Comparison of ENCODE assay signal across 22 mouse cellular contexts in genomic region chr13:15863344-15863743, GRCm38 (mm10).
DNase-seq lines count a peak whose midpoint lies in the region; ATAC-seq and TF ChIP-seq lines count a peak whose summit lies in the region.
"Had no signal": no experiment of that assay in that cellular context is flagged by ENCODE, and none has a peak within 500 bp of the region (broad histone marks: within the 10 kb centered on the region; RNA-seq: fewer than 3 reads in every experiment).

No protein-coding gene starts in this region.

- no peak overlapping the region for H3K27ac ChIP-seq in midbrain, postnatal 0 days (ENCODE audit: low read depth, low read length)
- H3K27ac ChIP-seq in midbrain, embryonic 14.5 days (replicated peaks; ENCODE audit: low read depth, low read length) = no peak overlapping the region
- H3K27ac ChIP-seq in embryonic fibroblast, embryonic 13.5 days (ENCODE audit: insufficient read depth, low read length) = peak overlapping the region; percentile 77
- H3K27ac ChIP-seq: forebrain, embryonic 12.5 days; forebrain, embryonic 15.5 days; hindbrain, embryonic 12.5 days; hindbrain, embryonic 15.5 days had no signal

- no peaks in the 10 kb centered on the region for H3K4me1 ChIP-seq in midbrain, postnatal 0 days (ENCODE audit: insufficient read depth, low read length)
- H3K4me1 ChIP-seq in midbrain, embryonic 14.5 days (ENCODE audit: control insufficient read depth, insufficient read depth, low read length) = no peaks in the 10 kb centered on the region
- peaks cover 2% of the 10 kb centered on the region; the same call in 1 of the 2 replicates for H3K4me1 ChIP-seq in embryonic fibroblast, embryonic 13.5 days (ENCODE audit: control insufficient read depth, insufficient read depth, low read length)
- H3K4me1 ChIP-seq: forebrain, embryonic 12.5 days; forebrain, embryonic 15.5 days; hindbrain, embryonic 12.5 days; hindbrain, embryonic 15.5 days had no signal

- 62% methylated on average over 3 of the region's 3 CpGs for whole genome bisulfite sequencing in midbrain, postnatal 0 days
- 64% methylated on average over 3 of the region's 3 CpGs for WGBS in midbrain, embryonic 14.5 days

- H3K4me2 ChIP-seq in midbrain, postnatal 0 days (ENCODE audit: low read depth, low read length, poor library complexity, severe bottlenecking) = no peak overlapping the region
- no peak overlapping the region for H3K4me2 ChIP-seq in midbrain, embryonic 14.5 days (ENCODE audit: low read length)
- H3K4me2 ChIP-seq: forebrain, embryonic 12.5 days; forebrain, embryonic 15.5 days; heart, embryonic 11.5 days; hindbrain, embryonic 12.5 days; hindbrain, embryonic 15.5 days had no signal

- no peak overlapping the region for H3K4me3 ChIP-seq in midbrain, postnatal 0 days (ENCODE audit: low read depth, low read length)
- H3K4me3 ChIP-seq in midbrain, embryonic 14.5 days (replicated peaks; ENCODE audit: low read depth, low read length) = no peak overlapping the region
- H3K4me3 ChIP-seq in embryonic fibroblast, embryonic 13.5 days (ENCODE audit: insufficient read depth, low read length) = no peak overlapping the region
- H3K4me3 ChIP-seq: forebrain, embryonic 12.5 days; forebrain, embryonic 15.5 days; hindbrain, embryonic 12.5 days; hindbrain, embryonic 15.5 days had no signal

- H3K9ac ChIP-seq in midbrain, postnatal 0 days (replicated peaks; ENCODE audit: low read length, poor library complexity, severe bottlenecking) = no peak overlapping the region
- no peak overlapping the region for H3K9ac ChIP-seq in midbrain, embryonic 14.5 days (replicated peaks; ENCODE audit: low read length)
- H3K9ac ChIP-seq: forebrain, embryonic 12.5 days; forebrain, embryonic 15.5 days; hindbrain, embryonic 12.5 days; hindbrain, embryonic 15.5 days had no signal

- H3K36me3 ChIP-seq in midbrain, postnatal 0 days (ENCODE audit: insufficient read depth, low read length) = no peaks in the 10 kb centered on the region
- H3K36me3 ChIP-seq in midbrain, embryonic 14.5 days (ENCODE audit: control insufficient read depth, insufficient read depth, low read length) = no peaks in the 10 kb centered on the region
- H3K36me3 ChIP-seq: forebrain, embryonic 12.5 days; forebrain, embryonic 15.5 days; G1E; hindbrain, embryonic 12.5 days; hindbrain, embryonic 15.5 days had no signal

- no peak for TF ChIP-seq CTCF in midbrain, postnatal 0 days (IDR thresholded peaks at IDR 0.05)
- no peak for TF ChIP-seq CTCF in embryonic fibroblast, embryonic 13.5 days (IDR thresholded peaks at IDR 0.05; ENCODE audit: borderline replicate concordance, insufficient read depth, low read length)

- no peaks in the 10 kb centered on the region for H3K9me3 ChIP-seq in midbrain, postnatal 0 days (ENCODE audit: low read length)
- H3K9me3 ChIP-seq in midbrain, embryonic 14.5 days (ENCODE audit: control insufficient read depth, low read length) = no peaks in the 10 kb centered on the region
- H3K9me3 ChIP-seq: forebrain, embryonic 12.5 days; forebrain, embryonic 15.5 days; G1E; hindbrain, embryonic 12.5 days; hindbrain, embryonic 15.5 days had no signal

- no peak for ATAC-seq in midbrain, postnatal 0 days (ENCODE audit: low FRiP score)
- no peak for ATAC-seq in midbrain, embryonic 14.5 days (ENCODE audit: low FRiP score, low TSS enrichment)
- ATAC-seq in granulocyte monocyte progenitor cell, adult 5-6 weeks (replicated peaks; ENCODE audit: poor library complexity, severe bottlenecking) = no peak
- ATAC-seq: activated CD4-positive, CD25-positive, alpha-beta regulatory T cell, adult 4 months; forebrain, embryonic 15.5 days had no signal

- peak; percentile 1 for DNase-seq in midbrain, postnatal 0 days (ENCODE audit: low spot score)
- no peak for DNase-seq in midbrain, embryonic 14.5 days
- peak; percentile 73 for DNase-seq in Muller cell, postnatal 12 days (ENCODE audit: inconsistent ontology term)
- no peak for DNase-seq in kidney, adult 8-10 months
- DNase-seq in left cerebral cortex, adult 18-20 months (ENCODE audit: low spot score in 2 of 2) = no peak
- DNase-seq: adrenal gland, adult 8-10 months; adrenal gland, postnatal 25 days; cerebellum, adult 18-20 months; cerebellum, adult 9-10 months; cerebellum, postnatal 14 days; gastrocnemius, postnatal 25 days; heart, adult 11 months had no signal

- TF ChIP-seq POLR2A in embryonic fibroblast, embryonic 13.5 days (IDR thresholded peaks at IDR 0.05; ENCODE audit: low read depth, low read length) = no peak

- H3K27me3 ChIP-seq in midbrain, postnatal 0 days (ENCODE audit: insufficient read depth, low read length) = no peaks in the 10 kb centered on the region
- H3K27me3 ChIP-seq in midbrain, embryonic 14.5 days (ENCODE audit: control insufficient read depth, insufficient read depth, low read length) = no peaks in the 10 kb centered on the region
- H3K27me3 ChIP-seq: CH12.LX; forebrain, embryonic 12.5 days; forebrain, embryonic 15.5 days; hindbrain, embryonic 12.5 days; hindbrain, embryonic 15.5 days had no signal

Comparison
In these comparisons a context has a peak if more than half of its experiments do, and no peak if none do; other contexts are left out.
1. DNase-seq: peak in midbrain, postnatal 0 days (single experiment) and Muller cell, postnatal 12 days (single experiment); none in midbrain, embryonic 14.5 days (single experiment), kidney, adult 8-10 months (0 of 2) and left cerebral cortex, adult 18-20 months (0 of 2).